Mouse (Mus musculus) heart, embryonic 12.5 days (tissue): ENCODE results near the gene Pcsk4. TPM values are rescaled to one million over a fixed set of nuclear protein-coding genes. Genes with fewer than 3 reads are reported as not detected.

Experiments
- ATAC-seq: fragments of 200-750 bp; cut with Nextera tagmentation; 2 replicates; pipeline ENCODE4 v1.8.0; 2017; ENCODE audit warnings: moderate TSS enrichment, moderate library complexity; ENCODE audit not compliant: insufficient number of reproducible peaks, low FRiP score
- H3K27ac ChIP-seq: fragments of 300-500 bp; sonication (generic); 2 replicates; pipeline ENCODE4 v1.5.1; 2016; ENCODE audit warnings: mild to moderate bottlenecking, moderate library complexity; ENCODE audit not compliant: poor library complexity, severe bottlenecking
- H3K27me3 ChIP-seq: fragments of 300-500 bp; sonication (generic); replicated peaks from 2 replicates; pipeline ENCODE4 v1.6.1; 2016; ENCODE audit warnings: mild to moderate bottlenecking, moderate library complexity
- H3K36me3 ChIP-seq: fragments of 300-500 bp; sonication (generic); 2 replicates; pipeline ENCODE4 v1.6.1; 2016; ENCODE audit warnings: mild to moderate bottlenecking, moderate library complexity
- H3K4me1 ChIP-seq: fragments of 300-500 bp; sonication (generic); replicated peaks from 2 replicates; pipeline ENCODE4 v1.6.1; 2016; ENCODE audit warnings: mild to moderate bottlenecking
- H3K4me2 ChIP-seq: fragments of 300-500 bp; sonication (generic); 2 replicates; pipeline ENCODE4 v1.6.1; 2016; ENCODE audit warnings: mild to moderate bottlenecking, moderate library complexity
- H3K4me3 ChIP-seq: fragments of 300-500 bp; sonication (generic); 2 replicates; pipeline ENCODE4 v1.5.1; 2016; ENCODE audit warnings: mild to moderate bottlenecking
- H3K9ac ChIP-seq: fragments of 300-500 bp; sonication (generic); 2 replicates; pipeline ENCODE4 v1.6.1; 2016; ENCODE audit warnings: mild to moderate bottlenecking, moderate library complexity
- H3K9me3 ChIP-seq: fragments of 300-500 bp; sonication (generic); replicated peaks from 2 replicates; pipeline ENCODE4 v1.6.1; 2016; ENCODE audit warnings: mild to moderate bottlenecking, moderate library complexity
- WGBS: fragments of 180-500 bp; shearing (Covaris S2); methylation state at CpG from one replicate; pipeline ENCODE4 v1.1.7; 2016; 5-methylcytosine and 5-hydroxymethylcytosine counted together
- polyA plus RNA-seq: library from polyadenylated mRNA; unstranded; fragments of >200 nt; fragmentation: Nextera tagmentation; extraction: Ambion mirVana; gene quantifications from 2 replicates; pipeline ENCODE4 v1.2.1, GENCODE M21; 2016

Pcsk4 gene
- polyA plus RNA-seq, 1 experiment from 2014 or later: 1.0 TPM

- H3K4me3 ChIP-seq: no peak overlapping the region
- no peak overlapping the region for H3K27ac ChIP-seq
- no peaks in the 10 kb centered on the region for H3K9me3 ChIP-seq
- H3K36me3 ChIP-seq: no peaks in the 10 kb centered on the region
- peaks cover 34% of the 10 kb centered on the region for H3K4me1 ChIP-seq
- 72% methylated on average over 16 of the region's 16 CpGs for WGBS
- no peak overlapping the region for H3K4me2 ChIP-seq
- peaks cover 98% of the 10 kb centered on the region for H3K27me3 ChIP-seq
- H3K9ac ChIP-seq: no peak overlapping the region
- ATAC-seq: no peak
These were observed 17.7 kb downstream of the Pcsk4 start for GRCm38 (mm10) chr10:80311560-80311959.

- ATAC-seq: 0 out of 2 replicates have a peak, but pooled peaks have one; percentile 33
- H3K4me3 ChIP-seq: 0 out of 2 replicates have a peak overlapping the region, but pooled peaks have one; percentile 2
- no peaks in the 10 kb centered on the region for H3K36me3 ChIP-seq
- H3K27ac ChIP-seq: no peak overlapping the region
- no peak overlapping the region for H3K9ac ChIP-seq
- H3K9me3 ChIP-seq: no peaks in the 10 kb centered on the region
- H3K27me3 ChIP-seq: peaks cover 91% of the 10 kb centered on the region
- H3K4me2 ChIP-seq: peak overlapping the region; percentile 37
- whole genome bisulfite sequencing: 8% methylated on average over 25 of the region's 25 CpGs
- peaks cover 13% of the 10 kb centered on the region for H3K4me1 ChIP-seq
These were observed 24.4 kb downstream of the Pcsk4 start for GRCm38 (mm10) chr10:80304862-80305261.

- Histone ChIP-seq H3K9me3 (no peaks in the 10 kb centered on the region), H3K4me3 (0 out of 2 replicates have a peak overlapping the region, but pooled peaks have one; percentile 2), H3K27ac (no peak overlapping the region), H3K9ac (no peak overlapping the region), H3K4me2 (peak overlapping the region; percentile 37; the same call in 1 of the 2 replicates), H3K36me3 (no peaks in the 10 kb centered on the region), H3K27me3 (peaks cover 93% of the 10 kb centered on the region), H3K4me1 (peaks cover 13% of the 10 kb centered on the region)
- 16% methylated on average over 12 of the region's 12 CpGs for whole genome bisulfite sequencing
- ATAC-seq: no peak
These were observed 24.8 kb downstream of the Pcsk4 start for GRCm38 (mm10) chr10:80304458-80304857.

GRCm38 (mm10) chr10:80302471-80302881 lies 26.8 kb downstream of the Pcsk4 start:
- no peaks in the 10 kb centered on the region for H3K9me3 ChIP-seq
- H3K9ac ChIP-seq: no peak overlapping the region; the same call in 1 of the 2 replicates
- peaks cover 13% of the 10 kb centered on the region for H3K4me1 ChIP-seq
- peak overlapping the region; percentile 36 for H3K4me2 ChIP-seq
- H3K27ac ChIP-seq: no peak overlapping the region
- H3K27me3 ChIP-seq: peaks cover 93% of the 10 kb centered on the region
- ATAC-seq: peak; percentile 35; the same call in 1 of the 2 replicates
- WGBS: 7% methylated on average over 9 of the region's 9 CpGs
- H3K4me3 ChIP-seq: no peak overlapping the region
- no peaks in the 10 kb centered on the region for H3K36me3 ChIP-seq

GRCm38 (mm10) chr10:80302082-80302355 lies 27.3 kb downstream of the Pcsk4 start:
- no peak for ATAC-seq
- Histone ChIP-seq H3K27me3 (peaks cover 93% of the 10 kb centered on the region), H3K4me2 (peak overlapping the region; percentile 36), H3K9me3 (no peaks in the 10 kb centered on the region), H3K27ac (no peak overlapping the region), H3K4me3 (no peak overlapping the region), H3K4me1 (peaks cover 13% of the 10 kb centered on the region), H3K36me3 (no peaks in the 10 kb centered on the region), H3K9ac (no peak overlapping the region)
- WGBS: 53% methylated on average over 5 of the region's 5 CpGs

GRCm38 (mm10) chr10:80301256-80302081 lies 27.8 kb downstream of the Pcsk4 start:
- Histone ChIP-seq H3K4me2 (peak overlapping the region; percentile 36), H3K4me3 (no peak overlapping the region), H3K4me1 (peaks cover 15% of the 10 kb centered on the region), H3K9me3 (no peaks in the 10 kb centered on the region), H3K9ac (no peak overlapping the region), H3K27ac (no peak overlapping the region), H3K36me3 (no peaks in the 10 kb centered on the region), H3K27me3 (peaks cover 93% of the 10 kb centered on the region)
- ATAC-seq: no peak
- WGBS: 81% methylated on average over 10 of the region's 10 CpGs

- Histone ChIP-seq H3K27ac (no peak overlapping the region), H3K4me3 (no peak overlapping the region), H3K36me3 (no peaks in the 10 kb centered on the region), H3K4me1 (peaks cover 22% of the 10 kb centered on the region), H3K4me2 (no peak overlapping the region), H3K9me3 (no peaks in the 10 kb centered on the region), H3K9ac (no peak overlapping the region), H3K27me3 (peaks cover 88% of the 10 kb centered on the region)
- ATAC-seq: no peak
- 32% methylated on average over 11 of the region's 11 CpGs for WGBS
These were observed 28.6 kb downstream of the Pcsk4 start for GRCm38 (mm10) chr10:80300672-80301181.

GRCm38 (mm10) chr10:80299824-80300223 lies 29.5 kb downstream of the Pcsk4 start:
- Histone ChIP-seq H3K27ac (no peak overlapping the region), H3K4me1 (peaks cover 27% of the 10 kb centered on the region), H3K9me3 (no peaks in the 10 kb centered on the region), H3K4me3 (no peak overlapping the region), H3K27me3 (peaks cover 79% of the 10 kb centered on the region), H3K9ac (no peak overlapping the region), H3K4me2 (no peak overlapping the region), H3K36me3 (peaks cover 3% of the 10 kb centered on the region)
- ATAC-seq: no peak
- WGBS: 46% methylated on average over 10 of the region's 10 CpGs

GRCm38 (mm10) chr10:80299301-80299700 lies 30.0 kb downstream of the Pcsk4 start:
- H3K9ac ChIP-seq: no peak overlapping the region
- H3K4me2 ChIP-seq: no peak overlapping the region; the same call in 1 of the 2 replicates
- H3K36me3 ChIP-seq: peaks cover 8% of the 10 kb centered on the region

GRCm38 (mm10) chr10:80298571-80299281 lies 30.6 kb downstream of the Pcsk4 start:
- Histone ChIP-seq H3K4me2 (no peak overlapping the region; the same call in 1 of the 2 replicates), H3K27ac (no peak overlapping the region), H3K36me3 (peaks cover 14% of the 10 kb centered on the region), H3K4me3 (no peak overlapping the region), H3K4me1 (peaks cover 36% of the 10 kb centered on the region), H3K27me3 (peaks cover 68% of the 10 kb centered on the region), H3K9me3 (no peaks in the 10 kb centered on the region), H3K9ac (no peak overlapping the region)
- 6% methylated on average over 26 of the region's 26 CpGs for WGBS
- ATAC-seq: no peak

More at GRCm38 (mm10) chr10:80299301-80299700, 30.0 kb downstream of the Pcsk4 start:
- Histone ChIP-seq H3K4me3 (no peak overlapping the region), H3K4me1 (peaks cover 30% of the 10 kb centered on the region), H3K9me3 (no peaks in the 10 kb centered on the region), H3K27ac (no peak overlapping the region), H3K27me3 (peaks cover 74% of the 10 kb centered on the region)
- no peak for ATAC-seq
- 8% methylated on average over 15 of the region's 15 CpGs for WGBS

- ATAC-seq: no peak
- Histone ChIP-seq H3K27me3 (peaks cover 64% of the 10 kb centered on the region), H3K27ac (no peak overlapping the region), H3K9me3 (no peaks in the 10 kb centered on the region), H3K4me1 (peaks cover 42% of the 10 kb centered on the region), H3K4me3 (no peak overlapping the region), H3K9ac (peak overlapping the region; percentile 23; the same call in 1 of the 2 replicates), H3K4me2 (no peak overlapping the region), H3K36me3 (peaks cover 21% of the 10 kb centered on the region)
- WGBS: 66% methylated on average over 8 of the region's 8 CpGs
These were observed 31.7 kb downstream of the Pcsk4 start for GRCm38 (mm10) chr10:80297526-80298133.
